Mouse (Mus musculus): ENCODE measurements around the gene Gm16253.

GRCm38 (mm10) chr3:96553601-96554000 is 23.2 kb upstream of the Gm16253 start:
- no peak for TF ChIP-seq CTCF (IDR thresholded peaks at IDR 0.05; ENCODE audit: insufficient read depth, low read length)
- no peak for TF ChIP-seq POLR2A (IDR thresholded peaks at IDR 0.05; ENCODE audit: borderline replicate concordance, extremely low read depth, low read depth, low read length)

Measured in lung, adult 2 months (tissue).